ENCODE assay signal across 7 mouse cellular contexts in the genomic region with DNA sequence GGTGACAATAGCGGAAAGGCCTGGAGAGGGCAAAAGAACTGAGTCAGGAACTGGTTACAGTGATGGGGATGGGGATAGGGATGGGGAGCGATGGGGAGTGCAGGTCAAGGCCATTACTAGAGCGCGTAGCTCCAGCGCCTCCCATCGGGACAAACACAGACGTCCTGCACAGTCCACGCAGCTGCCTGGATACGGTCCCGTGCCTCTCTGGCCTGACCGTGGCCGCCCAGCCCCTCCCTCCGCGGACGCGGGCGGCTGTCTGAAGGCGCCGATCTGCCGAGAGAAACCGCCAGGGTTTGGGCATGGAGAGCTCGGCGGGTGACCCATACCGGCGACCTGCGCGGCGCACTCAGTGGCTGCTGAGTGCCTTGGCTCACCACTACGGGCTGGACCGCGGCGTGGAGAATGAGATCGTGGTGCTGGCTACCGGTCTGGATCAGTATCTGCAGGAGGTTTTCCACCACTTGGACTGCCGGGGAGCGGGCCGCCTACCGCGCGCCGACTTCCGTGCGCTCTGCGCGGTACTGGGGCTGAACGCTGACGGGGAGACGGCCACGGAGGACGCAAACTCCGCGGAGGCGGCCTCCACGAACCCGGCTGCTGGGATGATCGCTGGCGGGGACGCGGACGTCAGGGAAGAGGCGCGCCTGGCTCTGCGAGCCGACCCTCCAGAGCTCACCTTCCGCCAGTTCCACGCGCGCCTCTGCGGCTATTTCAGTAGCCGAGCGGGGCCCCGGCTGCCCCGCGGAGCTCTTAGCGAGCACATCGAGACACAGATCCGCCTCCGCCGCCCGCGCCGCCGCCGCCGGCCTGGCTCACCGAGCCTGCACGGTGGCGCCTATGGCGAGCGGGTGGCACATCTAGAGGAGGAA. TPM values are rescaled to one million over a fixed set of nuclear protein-coding genes. Genes with fewer than 3 reads are reported as not detected.
A peak's percentile ranks its signal among the peaks of the same experiment; 100 is the strongest.
DNase-seq lines count a peak whose midpoint lies in the region; ATAC-seq and TF ChIP-seq lines count a peak whose summit lies in the region.

A gene (plus strand): TSS at position 279 of the 872 bp plus-strand sequence.

- 0 out of 2 replicates have a peak, but pooled peaks have one; percentile 7 for TF ChIP-seq CTCF in cortical plate, adult 2 months (IDR thresholded peaks at IDR 0.05; ENCODE audit: extremely low read depth, insufficient read depth, low read length)
- peak; percentile 56 for TF ChIP-seq CTCF in hindbrain, postnatal 0 days (IDR thresholded peaks at IDR 0.05; ENCODE audit: low read depth)
- TF ChIP-seq CTCF in left cerebral cortex, adult 2 months (IDR thresholded peaks at IDR 0.05) = peak; percentile 4

- under 1% methylated on average over 81 of the region's 90 CpGs for WGBS in hindbrain, postnatal 0 days

- H3K27me3 ChIP-seq in hindbrain, postnatal 0 days (ENCODE audit: insufficient read depth, low read length) = no peaks in the 10 kb centered on the region

- TF ChIP-seq POLR2A in cortical plate, adult 2 months (IDR thresholded peaks at IDR 0.05; ENCODE audit: extremely low read depth, insufficient read depth, low read length) = no peak

- peak within 1 kb of the TSS; percentile 67 for H3K9ac ChIP-seq in hindbrain, postnatal 0 days (replicated peaks; ENCODE audit: low read length)

- intact Hi-C loops in left cerebral cortex, adult 2 months (cut with DNase I) = loop anchor here (2.0 kb wide), 1 partner anchor 58 kb away; a partner anchor contains a TSS

- H3K4me3 ChIP-seq in cortical plate, adult 2 months (ENCODE audit: insufficient read depth, low read length) = peak within 1 kb of the TSS; percentile 66
- peak within 1 kb of the TSS; percentile 67 for H3K4me3 ChIP-seq in hindbrain, postnatal 0 days (ENCODE audit: low read length)
- H3K4me3 ChIP-seq in left cerebral cortex, adult 2 months = peak within 1 kb of the TSS; percentile 69

- peak; percentile 17 to 29 for DNase-seq in adrenal gland, adult 18-20 months (ENCODE audit: low spot score in 2 of 2)
- DNase-seq in gastrocnemius, postnatal 25 days = peak; percentile 68
- peak; percentile 70 for DNase-seq in hindbrain, postnatal 0 days (ENCODE audit: low spot score)
- DNase-seq in left cerebral cortex, adult 2 months (ENCODE audit: extremely low spot score in 1 of 2, low spot score in 2 of 2) = peak; percentile 56 to 71
- DNase-seq in lung, postnatal 36 days = peak; percentile 67
- DNase-seq in right cerebral cortex, postnatal 4 days = peak; percentile 51

- peak; percentile 84 for ATAC-seq in hindbrain, postnatal 0 days

- peaks cover 2% of the 10 kb centered on the region for H3K4me1 ChIP-seq in cortical plate, adult 2 months (ENCODE audit: control insufficient read depth, insufficient read depth, low read length)
- H3K4me1 ChIP-seq in hindbrain, postnatal 0 days (ENCODE audit: insufficient read depth, low read length) = peaks cover 9% of the 10 kb centered on the region; the same call in 1 of the 2 replicates

- H3K36me3 ChIP-seq in hindbrain, postnatal 0 days (ENCODE audit: insufficient read depth, low read length) = no peaks in the 10 kb centered on the region

- H3K4me2 ChIP-seq in hindbrain, postnatal 0 days (ENCODE audit: low read depth, low read length) = peak within 1 kb of the TSS; percentile 92

- H3K27ac ChIP-seq in cortical plate, adult 2 months (ENCODE audit: insufficient read depth, low read length) = peak within 1 kb of the TSS; percentile 89
- peak within 1 kb of the TSS; percentile 80; the same call in 1 of the 2 replicates for H3K27ac ChIP-seq in hindbrain, postnatal 0 days
- peak within 1 kb of the TSS; percentile 86 for H3K27ac ChIP-seq in left cerebral cortex, adult 2 months

- H3K9me3 ChIP-seq in hindbrain, postnatal 0 days (ENCODE audit: low read length) = no peaks in the 10 kb centered on the region

RNA-seq across cellular contexts. Expression of the gene that starts here (rescaled TPM):
- under 1 TPM; 0.27 to 0.51 TPM for total RNA-seq in adrenal gland, adult 18-20 months (2021)
- 6.3 and 6.7 TPM in 2 replicates for polyA plus RNA-seq in cortical plate, adult 2 months (2012; rRNA removed)
- total RNA-seq in gastrocnemius, postnatal 25 days (2021) = 1 to 10 TPM; 1.0 to 1.2 TPM
- total RNA-seq in hindbrain, postnatal 0 days (2014; rRNA removed) = 5.4 and 22.0 TPM in 2 replicates
- 8.3 TPM in 2 replicates for polyA plus RNA-seq in hindbrain, postnatal 0 days (2015; fragmentation: Nextera tagmentation; extraction: Ambion mirVana)
- total RNA-seq in left cerebral cortex, adult 2 months (2021) = 1 to 10 TPM; 4.5 to 4.8 TPM

Comparison
In these comparisons a context has a peak if more than half of its experiments do, and no peak if none do; other contexts are left out.
1. Peak in every context shown above with its lines: DNase-seq, ATAC-seq, H3K4me3 ChIP-seq and H3K27ac ChIP-seq.
2. Peak in DNase-seq in adrenal gland, adult 18-20 months; RNA of the gene not detected or under 1 TPM.
3. CTCF ChIP-seq: peak in every context shown above with its lines; median percentile 56 in hindbrain, postnatal 0 days; 7 in cortical plate, adult 2 months; 4 in left cerebral cortex, adult 2 months.